Mouse (Mus musculus) heart, postnatal 36 days (tissue): Measurements from ENCODE around the gene Rras. TPM values are rescaled to one million over a fixed set of nuclear protein-coding genes. Genes with fewer than 3 reads are reported as not detected.

Experiments
- DNase-seq, 2 experiments: peaks; one replicate each; pipeline ENCODE4 v3.0.0; 2021 to 2022
- intact Hi-C: fragments of 180-260 bp; cut with DNase I; formaldehyde crosslinking; loops from one replicate; pipeline ENCODE4 v1.15.1; 2025
- total RNA-seq, 2 experiments: library from RNA; stranded (reverse); gene quantifications; 2 replicates each; pipeline ENCODE4 v1.2.3; 2021

The Rras gene
- total RNA-seq, 2 experiments from 2014 or later: 45.1 to 53.3 TPM

DNA sequence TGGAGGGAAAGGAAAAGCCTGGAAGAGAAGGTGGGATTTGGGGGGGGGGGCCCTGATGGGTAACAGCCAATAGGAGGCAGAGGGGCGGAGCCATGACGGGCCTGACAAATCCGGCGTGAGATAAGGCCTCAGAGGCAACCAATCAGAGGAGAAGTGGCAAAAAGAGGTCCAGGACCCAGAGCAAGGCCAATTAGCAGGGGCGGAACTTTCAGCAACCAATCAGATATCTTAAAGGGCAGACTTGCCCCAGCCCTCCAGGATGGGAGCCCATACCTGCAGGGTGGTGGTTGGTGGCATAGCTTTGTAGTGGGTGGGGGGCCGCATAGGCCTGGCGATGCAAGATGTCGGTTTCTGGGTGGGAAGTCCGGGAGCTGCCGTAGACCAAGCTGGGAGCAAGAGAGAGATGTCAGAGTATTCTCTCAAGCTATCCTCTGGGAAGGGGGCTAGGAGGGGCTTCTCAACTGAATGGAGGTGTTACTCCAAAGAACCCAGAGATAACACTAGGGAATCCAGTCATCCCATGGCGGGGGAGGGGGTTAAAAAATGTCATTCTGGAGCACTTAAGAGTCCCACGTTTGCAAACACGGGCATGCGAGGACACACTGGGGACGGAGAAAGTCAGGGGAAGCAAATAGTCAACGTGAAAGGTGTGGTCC, 33.3 kb downstream of the Rras start:
- intact Hi-C loops: loop anchor here (2.0 to 5.0 kb wide), 2 partner anchors 32 to 69 kb away; no protein-coding TSS in a partner anchor
- DNase-seq: peak; percentile 50 to 63

GRCm38 (mm10) chr7:45051601-45051974, 33.8 kb downstream of the Rras start:
- intact Hi-C loops: loop anchor here (2.0 to 5.0 kb wide), 2 partner anchors 33 to 69 kb away; no protein-coding TSS in a partner anchor
- no peak for DNase-seq

- DNase-seq: peak; percentile 41 to 63
- intact Hi-C loops: loop anchor here (5.0 kb wide), 1 partner anchor 70 kb away; no protein-coding TSS in a partner anchor
Observed at GRCm38 (mm10) chr7:45052181-45052861, 34.6 kb downstream of the Rras start.

- intact Hi-C loops: loop anchor here (5.0 kb wide), 1 partner anchor 70 kb away; no protein-coding TSS in a partner anchor
- no peak for DNase-seq
Observed at GRCm38 (mm10) chr7:45052862-45053116, 35.0 kb downstream of the Rras start, which contains the start of gene Prr12. Gene Prr12, minus strand, starts transcription at chr7:45052881.

DNA sequence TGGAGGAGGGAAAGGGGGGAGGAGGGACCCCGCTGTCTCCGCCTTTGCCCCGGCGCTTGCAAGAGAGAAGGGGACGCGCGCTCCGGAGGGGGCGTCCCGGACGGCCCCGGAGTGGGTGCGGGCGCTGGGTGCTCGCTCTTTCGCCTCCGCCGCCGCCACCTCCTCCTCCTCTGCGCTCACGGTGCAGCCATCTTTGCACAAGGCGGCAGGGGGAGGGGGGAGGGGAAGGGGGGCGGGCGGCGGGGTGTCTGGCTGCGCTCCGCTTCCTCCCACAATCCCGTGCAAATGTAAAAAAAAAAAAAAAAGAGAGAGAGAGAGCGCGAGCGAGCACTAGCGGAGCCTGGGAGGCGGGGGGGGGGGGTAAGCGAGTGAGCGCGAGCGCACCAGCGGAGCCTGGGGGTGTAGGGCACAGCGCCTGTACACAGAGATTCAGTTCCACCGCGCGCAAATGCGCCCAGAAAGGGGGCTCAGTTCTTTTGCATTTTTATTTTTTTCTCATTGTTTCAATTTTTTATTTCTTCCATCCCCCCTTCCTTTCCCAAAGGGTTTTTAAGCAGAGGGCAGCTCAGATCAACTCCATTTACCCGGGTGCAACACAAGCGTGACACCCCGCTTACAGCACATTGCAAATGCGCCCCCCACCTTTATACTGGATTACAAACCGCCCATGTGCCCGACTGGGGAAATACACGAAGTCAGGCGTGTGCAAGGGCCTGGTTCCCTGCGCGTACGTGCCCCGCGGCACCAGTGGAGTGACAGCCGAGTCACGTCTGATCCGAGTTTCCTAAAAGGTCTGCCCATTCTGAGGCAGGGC, 35.6 kb downstream of the Rras start:
- intact Hi-C loops: loop anchor here (5.0 kb wide), 1 partner anchor 71 kb away; no protein-coding TSS in a partner anchor
- peak; percentile 67 to 89 for DNase-seq

DNA sequence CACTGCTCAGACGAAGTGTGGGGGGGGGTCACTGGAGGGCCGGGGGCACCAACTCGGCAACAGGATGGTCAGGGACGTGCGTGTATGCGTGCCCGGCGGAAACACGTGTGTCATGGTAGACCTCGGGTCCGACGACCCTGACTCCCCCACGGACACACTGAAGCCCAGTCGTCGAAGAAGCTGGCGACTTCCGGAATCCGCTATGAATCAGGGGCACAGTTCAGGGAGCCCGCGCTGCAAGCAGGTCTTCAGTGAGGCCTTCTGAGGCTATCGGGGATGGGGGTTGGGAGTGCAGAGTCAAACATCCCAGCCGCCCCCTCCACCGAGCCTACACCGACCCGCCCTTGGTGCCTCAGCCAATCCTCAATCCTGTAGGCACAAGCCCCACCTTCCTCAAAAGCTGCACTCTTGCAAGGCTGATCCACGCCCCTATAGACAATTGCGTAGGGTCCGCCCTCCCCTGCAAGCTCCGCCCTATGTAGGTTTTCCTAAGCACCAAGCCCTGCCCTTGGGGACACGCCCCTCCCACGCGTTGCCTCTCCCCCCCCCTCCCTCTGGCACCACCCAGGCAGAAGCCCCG, 36.3 kb downstream of the Rras start:
- peak; percentile 87 to 90 for DNase-seq
- intact Hi-C loops: loop anchor here (5.0 kb wide), 1 partner anchor 72 kb away; no protein-coding TSS in a partner anchor

DNA sequence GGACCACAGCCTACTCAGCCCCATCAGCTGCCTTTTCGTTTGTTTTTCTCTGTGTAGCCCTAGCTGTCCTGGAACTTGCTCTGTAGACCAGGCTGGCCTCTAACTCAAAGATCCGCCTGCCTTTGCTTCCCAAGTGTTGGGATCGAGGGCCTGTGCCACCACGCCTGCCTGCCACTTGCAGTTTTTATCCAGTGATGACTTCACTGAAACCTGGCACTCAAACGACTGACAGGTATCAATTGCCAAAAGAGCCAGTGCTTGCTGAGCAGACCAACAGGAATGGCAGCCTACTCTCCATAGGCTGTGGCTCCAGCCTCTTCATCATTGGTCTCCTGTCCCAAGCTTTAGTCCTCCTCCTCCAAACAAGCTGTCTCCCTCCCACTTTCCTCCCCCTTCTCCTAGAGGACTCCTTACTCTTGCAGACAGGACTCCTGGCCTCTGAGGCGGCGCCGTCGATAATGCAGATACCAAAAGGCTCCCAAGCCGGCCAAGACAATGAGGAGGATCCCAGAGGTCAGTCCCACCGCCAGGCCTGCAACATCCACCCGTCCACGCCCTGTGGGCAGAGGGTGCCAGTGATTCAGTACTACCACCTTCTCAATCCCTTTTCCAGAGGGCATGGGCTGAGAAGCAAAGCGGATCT, 38.7 kb downstream of the Rras start:
- intact Hi-C loops: no loop called here
- DNase-seq: no peak

GRCm38 (mm10) chr7:45056972-45057348, 39.2 kb downstream of the Rras start:
- intact Hi-C loops: no loop called here

DNA sequence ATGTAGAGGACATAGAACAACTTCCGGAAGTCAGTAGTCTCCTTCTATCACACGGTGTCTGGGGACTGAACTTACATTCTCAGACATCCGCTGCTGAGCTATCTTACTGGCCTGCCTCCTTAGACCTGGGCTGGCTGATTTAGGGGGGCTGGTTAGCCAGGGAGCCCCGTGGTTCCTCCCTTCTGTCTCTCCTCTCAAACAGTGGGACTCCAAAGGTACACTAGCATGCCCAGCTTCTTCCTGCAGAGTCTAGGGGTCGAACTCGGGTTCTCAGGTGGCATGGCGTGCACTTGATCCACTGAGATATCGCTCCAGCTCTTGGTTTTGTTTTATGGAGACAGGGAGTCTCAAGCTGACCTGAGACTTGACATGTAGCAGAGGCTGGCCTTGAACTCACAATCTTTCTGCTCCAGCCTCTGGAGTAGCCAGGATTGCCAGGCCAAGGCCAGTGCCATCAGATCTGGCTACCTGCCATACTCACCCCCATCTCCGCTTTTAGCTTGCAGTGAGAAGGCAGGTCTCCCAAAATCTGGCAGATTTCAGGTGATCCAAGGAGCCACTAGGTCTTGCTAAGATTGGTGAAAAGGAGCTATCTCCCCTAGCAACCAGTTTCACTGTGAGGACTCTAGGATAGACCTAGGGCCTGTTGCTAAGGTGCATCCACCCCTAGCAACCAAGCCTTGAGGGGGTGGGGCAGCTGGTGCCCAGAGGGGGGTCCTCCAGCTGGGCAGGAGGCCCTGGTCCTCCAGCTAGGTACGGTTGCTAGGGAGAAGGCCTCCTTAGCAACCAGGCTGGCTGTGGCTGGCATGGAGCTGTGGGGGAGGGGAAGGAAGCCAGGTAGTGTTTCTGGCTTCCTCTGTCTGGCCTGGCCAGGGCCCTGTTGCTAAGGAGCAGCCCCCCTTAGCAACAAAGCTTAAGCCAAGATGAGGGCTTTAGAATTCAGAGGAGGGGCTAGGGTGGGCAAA, 41.1 kb downstream of the Rras start:
- no peak for DNase-seq
- intact Hi-C loops: no loop called here

More at GRCm38 (mm10) chr7:45056972-45057348, 39.2 kb downstream of the Rras start:
- no peak for DNase-seq

DNA sequence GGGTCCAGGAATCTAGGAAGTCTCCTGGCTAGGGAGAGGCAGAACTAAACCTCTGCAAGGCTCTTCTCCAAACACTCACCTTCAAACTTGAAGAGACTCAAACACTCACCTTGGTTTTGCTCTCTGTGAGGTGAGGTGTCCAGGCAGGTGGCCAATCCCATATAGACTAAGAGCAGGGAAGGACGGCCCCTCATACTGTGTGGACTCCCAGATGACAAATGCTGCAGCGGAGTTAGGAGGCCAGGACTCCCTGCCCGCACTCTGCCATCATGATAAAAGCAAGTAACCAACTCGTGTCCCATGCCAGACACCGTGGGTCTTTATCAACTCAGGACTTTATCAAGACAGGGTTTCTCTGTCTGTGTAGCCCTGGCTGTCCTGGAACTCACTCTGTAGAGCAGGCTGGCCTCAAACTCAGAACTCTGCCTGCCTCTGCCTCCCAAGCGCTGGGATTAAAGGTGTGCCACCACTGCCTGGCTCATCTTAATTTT, 42.9 kb downstream of the Rras start:
- intact Hi-C loops: no loop called here
- DNase-seq: no peak

GRCm38 (mm10) chr7:45061532-45062075, 43.8 kb downstream of the Rras start:
- DNase-seq: no peak
- intact Hi-C loops: no loop called here

DNA sequence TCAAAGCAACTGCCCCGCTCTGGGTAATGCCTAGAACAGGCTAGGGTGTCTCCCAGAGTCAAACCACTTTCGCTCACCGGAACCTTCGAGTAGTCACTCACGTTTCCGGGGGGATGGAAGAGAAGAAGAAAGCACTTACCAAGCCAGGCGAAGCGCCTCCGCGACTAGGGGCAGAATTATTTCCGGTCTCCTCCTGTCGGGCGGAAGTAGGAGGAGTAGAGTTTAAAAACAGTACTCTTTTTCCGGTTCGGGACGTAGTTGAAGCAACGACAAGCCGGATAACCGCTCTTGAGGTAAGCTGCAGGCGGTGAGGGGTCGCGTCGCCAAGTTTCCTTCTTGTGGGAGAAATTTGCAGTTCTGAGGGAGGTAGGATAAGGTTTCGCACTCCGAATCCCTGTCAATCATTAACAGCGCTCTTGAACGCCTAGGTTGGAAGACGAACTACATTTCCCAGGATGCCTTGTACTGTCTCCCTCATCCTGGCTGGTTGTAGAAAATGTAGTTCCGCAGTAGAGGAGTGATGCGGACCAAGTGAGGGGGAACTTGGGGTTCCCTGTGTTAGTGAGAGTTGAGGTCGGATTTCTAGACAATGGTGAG, 44.6 kb downstream of the Rras start, which contains the start of the genes Nosip and Prrg2:
TSS of gene Nosip (plus strand) at position 191 of the 597 bp plus-strand sequence.
TSS of gene Prrg2 (minus strand) at position 439 of the 597 bp plus-strand sequence.
- peak; percentile 95 for DNase-seq
- intact Hi-C loops: no loop called here

GRCm38 (mm10) chr7:45067190-45067999, 49.6 kb downstream of the Rras start:
- intact Hi-C loops: loop anchor here (5.0 kb wide), 1 partner anchor 85 kb away; no protein-coding TSS in a partner anchor
- DNase-seq: no peak

- intact Hi-C loops: loop anchor here (5.0 kb wide), 1 partner anchor 86 kb away; no protein-coding TSS in a partner anchor
- no peak for DNase-seq
Observed at GRCm38 (mm10) chr7:45068000-45068318, 50.2 kb downstream of the Rras start.

- no peak for DNase-seq
- intact Hi-C loops: loop anchor here (5.0 kb wide), 1 partner anchor 87 kb away; no protein-coding TSS in a partner anchor
Observed at GRCm38 (mm10) chr7:45069671-45070070, 51.9 kb downstream of the Rras start.
